Mouse (Mus musculus): Measurements from ENCODE around the gene Lingo1. TPM values are rescaled to one million over a fixed set of nuclear protein-coding genes. Genes with fewer than 3 reads are reported as not detected.

Lingo1 gene
- total RNA-seq, 2 experiments from 2014 or later: 0.21 to 0.41 TPM

DNA sequence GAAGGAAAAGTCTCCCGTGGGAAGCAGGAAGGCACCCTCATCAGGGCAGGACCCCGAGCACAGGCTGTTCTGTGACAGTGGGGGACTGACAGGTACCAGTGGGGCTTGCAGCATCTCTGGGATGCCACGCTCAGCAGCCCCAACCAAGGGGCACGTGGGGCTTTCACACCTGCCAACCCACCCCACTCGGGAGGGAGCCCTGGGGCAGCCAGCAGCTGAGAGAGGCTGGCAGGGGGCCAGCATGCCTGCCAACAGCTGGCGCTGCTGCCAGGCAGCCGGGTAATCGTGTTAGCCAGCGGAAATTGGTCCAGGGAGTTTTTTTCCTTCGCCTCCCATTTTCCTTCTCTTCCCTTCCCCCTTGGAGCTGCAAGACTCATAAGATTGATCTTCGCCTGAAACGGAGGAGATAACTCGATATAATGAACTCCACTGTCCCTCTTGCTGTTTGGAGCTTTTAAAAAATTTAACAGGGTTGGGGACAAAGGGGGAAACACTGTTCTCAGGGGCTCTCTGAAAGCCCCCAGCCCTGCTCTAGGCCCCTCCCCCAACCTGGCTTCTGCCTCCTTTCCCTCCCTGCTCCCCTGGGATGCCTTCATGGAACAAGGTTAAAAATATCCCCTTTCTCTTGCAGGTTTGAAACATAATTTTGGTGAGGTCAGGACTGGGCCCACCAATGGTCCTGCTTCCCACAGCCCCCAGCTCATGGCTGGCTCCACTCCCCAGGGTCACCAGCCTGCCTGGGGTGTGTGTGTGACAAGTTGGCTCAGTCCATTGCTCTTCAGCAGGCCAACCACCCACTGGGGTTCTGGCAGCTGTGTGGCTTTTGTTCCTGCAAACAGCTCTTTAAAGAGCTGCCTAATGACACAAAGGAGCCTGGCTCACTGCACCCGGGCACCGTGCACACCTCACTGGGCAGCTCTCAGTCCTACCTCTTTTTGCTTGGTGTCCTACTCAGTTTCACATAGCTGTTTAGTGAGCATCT is 68.3 kb downstream of the Lingo1 start:
- peak; percentile 30 for DNase-seq

DNA sequence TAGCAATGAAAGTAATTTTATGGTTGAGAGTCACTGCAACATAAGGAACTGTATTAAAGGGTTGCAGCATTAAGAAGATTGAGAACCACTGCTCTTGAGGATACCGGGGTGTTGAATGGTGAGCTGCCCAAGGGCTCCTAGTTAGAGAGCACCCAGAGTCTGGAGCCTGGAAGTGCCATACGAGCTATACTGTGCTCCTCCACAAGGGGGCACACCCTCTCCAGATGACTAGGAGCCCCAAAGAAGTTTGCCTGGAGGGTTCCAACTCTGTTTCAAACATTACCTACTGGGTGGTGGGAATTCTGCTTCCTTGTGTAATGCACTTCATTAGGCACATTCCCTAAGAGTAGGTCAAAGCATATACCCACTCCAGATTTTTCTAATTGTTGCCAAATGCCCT is 70.5 kb downstream of the Lingo1 start:
- no peak for DNase-seq

GRCm38 (mm10) chr9:56722089-56722825 is 74.0 kb downstream of the Lingo1 start:
- no peak for DNase-seq

- no peak for DNase-seq
These were observed 77.3 kb downstream of the Lingo1 start for GRCm38 (mm10) chr9:56718984-56719383.

GRCm38 (mm10) chr9:56716565-56716964 is 79.7 kb downstream of the Lingo1 start:
- no peak for DNase-seq

GRCm38 (mm10) chr9:56716066-56716465 is 80.2 kb downstream of the Lingo1 start:
- no peak for DNase-seq

DNA sequence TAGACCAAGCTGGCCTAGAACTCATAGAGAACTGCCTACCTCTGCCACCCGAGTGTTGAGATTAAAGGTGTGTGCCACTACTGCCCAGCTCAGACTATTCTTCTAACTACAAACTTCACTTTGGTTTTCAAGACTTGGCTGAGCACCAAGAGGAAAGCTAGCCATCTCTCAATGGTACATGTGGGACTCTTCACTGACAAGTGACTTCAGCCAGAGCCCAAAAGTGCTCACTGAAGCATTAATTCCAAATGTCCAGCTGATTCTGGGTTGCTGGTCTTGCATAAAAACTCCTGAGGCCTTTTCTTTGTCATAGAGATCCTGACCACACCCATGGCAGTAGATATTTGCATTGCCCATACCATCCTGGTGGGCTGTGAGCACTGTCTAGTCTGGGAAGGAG is 81.9 kb downstream of the Lingo1 start:
- DNase-seq: no peak

DNA sequence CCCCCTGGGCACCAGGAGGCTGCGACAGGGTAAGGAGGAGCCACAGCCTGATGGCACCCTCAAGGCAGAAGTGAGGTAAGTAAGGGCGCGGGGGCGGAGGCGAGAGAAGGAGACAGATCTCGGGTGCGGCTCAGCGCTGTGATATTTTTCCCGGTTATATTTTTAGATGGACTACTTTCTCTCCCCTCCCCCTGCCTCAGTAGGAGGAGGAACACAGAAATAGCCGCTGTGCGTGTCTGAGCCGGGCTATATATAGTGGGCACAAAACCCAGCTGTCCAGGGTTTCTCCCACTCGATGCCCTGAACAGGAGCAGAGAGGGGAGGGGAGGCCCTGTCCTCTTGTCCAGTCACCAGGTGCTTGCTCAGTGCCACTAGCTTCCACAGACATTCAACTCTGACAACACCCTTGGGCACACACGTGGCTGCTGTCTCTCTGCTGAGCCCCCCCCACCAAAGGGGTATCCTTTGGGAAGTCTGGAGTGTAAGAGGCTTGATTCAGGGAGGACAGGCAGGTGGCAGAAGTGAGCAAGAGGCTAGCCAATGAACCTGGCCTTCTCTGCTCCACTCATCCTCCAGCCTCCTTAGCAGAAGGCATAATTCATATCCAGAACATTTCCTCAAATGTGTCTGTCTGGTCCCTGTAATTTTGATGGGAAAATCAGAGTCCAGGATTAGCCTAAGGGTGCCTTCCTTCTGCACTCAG is 83.5 kb downstream of the Lingo1 start:
- DNase-seq: peak; percentile 63

- no peak for DNase-seq
These were observed 85.3 kb downstream of the Lingo1 start for GRCm38 (mm10) chr9:56710958-56711357.

DNA sequence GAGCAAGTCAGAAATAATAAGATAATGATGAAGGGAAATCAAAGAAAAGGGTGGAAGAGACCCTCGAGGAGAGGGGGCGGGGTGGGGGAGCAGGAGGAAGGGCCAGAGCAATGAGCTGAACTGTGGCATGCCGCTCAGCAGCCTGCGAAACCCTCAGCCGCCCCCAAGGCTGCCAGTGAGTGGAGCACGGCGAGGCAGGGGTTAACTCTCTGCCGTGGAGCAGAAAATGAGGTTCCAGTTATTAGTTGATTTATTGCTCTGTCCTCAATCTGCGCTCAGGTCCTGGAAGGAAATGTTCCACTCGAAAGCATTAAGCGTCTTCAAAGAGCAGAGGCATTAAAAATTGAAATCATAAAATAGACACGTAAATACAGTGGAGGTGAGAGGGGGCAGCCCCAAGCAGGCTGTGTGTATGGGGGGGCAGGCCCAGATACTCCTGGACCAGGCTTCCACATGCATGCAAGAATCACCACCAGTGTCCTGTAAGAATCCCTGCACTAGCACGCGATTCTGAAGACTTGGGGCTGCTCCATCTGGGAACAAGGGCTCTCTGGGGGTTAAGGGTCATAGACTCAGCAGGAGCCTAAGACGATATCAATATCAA is 89.7 kb downstream of the Lingo1 start:
- DNase-seq: no peak

- DNase-seq: no peak
These were observed 94.9 kb downstream of the Lingo1 start for GRCm38 (mm10) chr9:56701394-56701793.

- DNase-seq: no peak
These were observed 95.4 kb downstream of the Lingo1 start for GRCm38 (mm10) chr9:56700866-56701265.

- DNase-seq: no peak
These were observed 97.4 kb downstream of the Lingo1 start for GRCm38 (mm10) chr9:56698715-56699370.

- DNase-seq: no peak
These were observed 102.2 kb downstream of the Lingo1 start for GRCm38 (mm10) chr9:56694079-56694478.

- no peak for DNase-seq
These were observed 105.0 kb downstream of the Lingo1 start for GRCm38 (mm10) chr9:56691226-56691625.

DNA sequence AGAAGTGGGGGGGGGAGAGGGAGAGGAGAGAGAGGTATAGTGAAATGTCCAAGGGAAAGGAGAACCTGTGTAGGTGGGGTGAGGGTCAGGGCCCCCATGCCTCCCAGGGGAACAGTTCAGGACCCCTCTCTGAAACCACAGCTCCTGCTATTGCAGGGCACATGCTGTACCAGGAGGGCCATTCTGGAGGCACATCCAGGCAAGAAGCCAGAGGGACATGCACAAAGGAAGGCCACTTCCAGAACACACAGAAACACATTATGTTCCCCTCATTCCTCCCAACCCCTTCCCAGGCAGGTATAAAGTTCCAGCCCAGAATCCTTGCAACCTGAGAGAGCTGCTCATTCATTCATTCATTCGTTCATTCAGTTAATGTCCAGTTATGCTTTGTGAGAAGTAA is 105.6 kb downstream of the Lingo1 start:
- no peak for DNase-seq

DNA sequence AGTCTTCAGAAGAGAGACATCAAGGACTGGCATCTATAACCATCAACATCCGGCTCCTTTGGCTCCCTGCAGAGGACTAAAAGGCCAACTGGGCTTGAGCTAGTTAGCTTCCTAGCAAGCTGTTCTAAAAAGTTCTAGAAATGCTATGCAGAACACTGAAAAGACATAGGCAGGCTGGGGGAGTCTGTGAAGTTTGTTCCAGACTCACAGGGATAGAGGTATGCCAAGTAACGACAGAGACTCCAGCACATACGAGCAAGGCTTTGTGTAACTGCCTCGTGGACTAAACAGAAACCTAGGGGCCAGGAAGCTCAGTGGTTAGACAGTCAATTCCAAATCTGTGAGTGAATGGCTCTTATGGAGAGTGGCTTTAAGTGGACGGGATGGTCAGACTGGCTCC is 108.8 kb downstream of the Lingo1 start:
- no peak for DNase-seq

- DNase-seq: no peak
These were observed 109.2 kb downstream of the Lingo1 start for GRCm38 (mm10) chr9:56687145-56687477.

DNA sequence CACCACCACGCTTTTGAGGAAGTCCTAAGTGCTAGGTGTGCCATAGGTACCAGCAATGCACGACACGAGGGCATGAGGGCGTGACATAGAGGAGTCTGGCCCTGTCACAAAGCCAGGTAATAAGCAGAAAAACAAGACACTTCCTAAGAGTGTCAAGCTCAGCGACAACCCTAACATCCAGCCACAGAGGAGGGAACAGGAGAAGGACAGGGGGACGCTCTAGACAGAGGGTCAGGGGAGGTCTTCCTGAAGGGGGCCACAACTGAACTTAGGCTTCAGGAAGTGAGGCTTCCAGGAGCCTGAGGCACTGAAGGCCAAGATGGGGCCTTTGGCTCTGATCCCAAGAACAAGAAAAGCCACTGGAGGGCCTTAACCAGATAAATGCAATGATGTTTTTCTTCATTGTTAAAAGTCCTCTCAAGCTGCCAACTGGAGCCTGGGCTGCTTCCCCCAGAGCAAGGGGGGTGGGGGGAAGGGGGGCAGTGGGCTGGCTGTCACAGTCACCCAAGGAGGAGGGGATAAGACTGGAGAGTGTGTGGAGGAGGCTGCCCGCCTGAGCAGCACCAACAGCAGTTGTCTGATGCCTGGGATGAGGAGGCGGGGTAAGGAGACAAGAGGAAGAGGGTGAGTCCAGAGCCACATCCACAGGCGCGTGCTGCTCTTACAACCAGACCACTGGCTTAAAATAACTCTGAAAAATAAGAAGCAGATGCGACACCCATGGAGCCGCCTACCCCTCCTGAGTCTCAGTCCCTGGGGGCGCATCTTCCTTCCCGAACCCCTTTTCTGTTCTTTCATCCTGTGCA is 109.7 kb downstream of the Lingo1 start:
- no peak for DNase-seq

DNA sequence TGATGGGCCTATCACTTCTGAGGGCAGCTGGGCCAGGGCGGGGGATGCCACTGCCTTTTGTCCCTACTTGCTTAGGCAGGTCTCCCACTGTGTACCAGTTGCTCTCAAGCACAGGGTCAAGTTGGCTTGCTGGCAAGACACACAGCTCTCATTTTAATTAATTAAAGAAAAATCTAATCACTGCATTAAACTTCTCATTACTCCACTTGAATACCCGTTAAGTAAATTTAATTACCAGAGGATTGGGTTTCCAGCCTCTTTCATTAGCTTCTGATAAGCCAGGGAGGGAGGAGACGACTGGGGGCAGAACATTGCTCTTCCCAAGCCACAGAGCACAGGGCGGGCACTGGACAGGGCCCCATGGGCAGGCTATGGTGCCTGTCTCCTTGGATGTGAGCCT is 113.4 kb downstream of the Lingo1 start:
- no peak for DNase-seq

GRCm38 (mm10) chr9:56681950-56682349 is 114.3 kb downstream of the Lingo1 start:
- no peak for DNase-seq
